Mouse (Mus musculus): ENCODE results near the gene Henmt1. TPM values are rescaled to one million over a fixed set of nuclear protein-coding genes. Genes with fewer than 3 reads are reported as not detected.

Henmt1 gene
- polyA plus RNA-seq, 1 experiment from 2014 or later, result 0.49 TPM

DNA sequence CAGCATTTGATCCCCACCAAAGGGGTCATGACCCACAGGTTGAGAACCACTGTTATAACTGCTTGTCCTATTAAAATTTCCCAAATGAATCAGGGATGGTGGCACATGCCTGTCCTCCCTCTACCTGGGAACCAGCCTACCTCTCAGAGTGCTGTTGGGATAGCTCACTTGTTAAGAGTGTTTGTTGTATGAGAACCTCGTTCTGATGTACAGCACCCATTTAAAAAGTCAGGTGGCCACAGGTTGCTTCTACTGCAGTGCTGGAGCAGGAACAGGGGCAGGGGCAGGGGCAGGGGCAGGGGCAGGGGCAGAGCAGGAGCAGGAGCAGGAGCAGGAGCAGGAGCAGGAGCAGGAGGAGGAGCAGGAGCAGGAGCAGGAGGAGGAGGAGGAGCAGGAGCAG, 59.5 kb downstream of the Henmt1 start:
- no peak overlapping the region for H3K27ac ChIP-seq (ENCODE audit: low read length)
- H3K9me3 ChIP-seq (replicated peaks; ENCODE audit: control insufficient read depth, low read length), result no peaks in the 10 kb centered on the region
- ATAC-seq (ENCODE audit: insufficient read depth, low FRiP score), result no peak
- no peaks in the 10 kb centered on the region for H3K27me3 ChIP-seq (ENCODE audit: control insufficient read depth, insufficient read depth, low read length)
- no peak overlapping the region for H3K4me2 ChIP-seq (ENCODE audit: low read depth, low read length)
- no peaks in the 10 kb centered on the region for H3K36me3 ChIP-seq (ENCODE audit: control insufficient read depth, insufficient read depth, low read length)
- no peak overlapping the region for H3K9ac ChIP-seq (ENCODE audit: low read length)
- H3K4me3 ChIP-seq (replicated peaks; ENCODE audit: low read length), result no peak overlapping the region
- H3K4me1 ChIP-seq (ENCODE audit: control insufficient read depth, insufficient read depth, low read length), result no peaks in the 10 kb centered on the region
- 83% methylated on average over 1 of the region's 1 CpGs for WGBS

DNA sequence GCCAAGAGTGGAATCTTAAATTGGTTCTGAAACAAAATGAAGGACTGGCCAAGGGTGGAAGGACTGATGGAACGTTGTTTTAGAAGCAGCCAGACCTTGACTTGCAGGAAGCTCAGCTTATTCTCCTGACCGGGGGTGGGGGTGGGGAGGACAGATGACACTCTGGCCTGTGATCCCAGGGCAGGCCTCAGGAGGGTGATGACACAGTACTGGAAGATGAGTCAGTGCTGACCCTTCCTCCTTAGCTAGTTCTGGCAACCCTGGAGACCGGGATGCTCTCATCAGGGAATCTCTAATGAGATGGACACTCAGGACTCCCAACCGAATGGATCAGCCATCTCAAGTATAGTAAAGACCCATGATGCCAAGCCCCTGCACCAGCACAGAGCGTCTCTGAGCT, 66.1 kb downstream of the Henmt1 start:
- Histone ChIP-seq H3K4me3 (replicated peaks; ENCODE audit: low read length) (no peak overlapping the region), H3K27ac (ENCODE audit: low read length) (no peak overlapping the region), H3K4me2 (ENCODE audit: low read depth, low read length) (no peak overlapping the region), H3K4me1 (ENCODE audit: control insufficient read depth, insufficient read depth, low read length) (no peaks in the 10 kb centered on the region; the same call in 1 of the 2 replicates), H3K36me3 (ENCODE audit: control insufficient read depth, insufficient read depth, low read length) (no peaks in the 10 kb centered on the region), H3K9me3 (replicated peaks; ENCODE audit: control insufficient read depth, low read length) (no peaks in the 10 kb centered on the region), H3K27me3 (ENCODE audit: control insufficient read depth, insufficient read depth, low read length) (no peaks in the 10 kb centered on the region), H3K9ac (ENCODE audit: low read length) (no peak overlapping the region)
- 88% methylated on average over 5 of the region's 5 CpGs for WGBS
- no peak for ATAC-seq (ENCODE audit: insufficient read depth, low FRiP score)

DNA sequence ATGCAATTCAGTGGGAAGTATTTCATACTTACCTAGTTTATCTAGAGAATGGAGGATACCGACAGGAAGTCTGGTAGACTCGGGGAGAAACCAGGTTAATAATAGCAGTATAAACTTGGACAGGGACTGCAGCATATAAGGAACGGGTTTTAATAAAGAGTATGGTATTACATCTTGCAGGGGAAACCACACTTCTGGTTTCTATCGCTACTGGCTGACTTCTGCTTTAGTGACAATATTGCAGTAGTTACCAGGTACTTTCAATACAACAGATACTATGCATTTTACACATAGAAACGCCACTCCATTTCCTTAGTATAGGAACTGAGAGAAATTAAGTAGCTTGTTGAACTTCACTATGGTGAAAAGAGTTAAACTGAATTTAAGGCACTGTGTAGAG, 68.5 kb downstream of the Henmt1 start:
- Histone ChIP-seq H3K27me3 (ENCODE audit: control insufficient read depth, insufficient read depth, low read length) (no peaks in the 10 kb centered on the region), H3K36me3 (ENCODE audit: control insufficient read depth, insufficient read depth, low read length) (no peaks in the 10 kb centered on the region)
- ATAC-seq (ENCODE audit: insufficient read depth, low FRiP score), result no peak

More for the DNA sequence above, 68.5 kb downstream of the Henmt1 start:
- Histone ChIP-seq H3K4me3 (replicated peaks; ENCODE audit: low read length) (no peak overlapping the region), H3K4me2 (ENCODE audit: low read depth, low read length) (no peak overlapping the region), H3K27ac (ENCODE audit: low read length) (no peak overlapping the region), H3K9me3 (replicated peaks; ENCODE audit: control insufficient read depth, low read length) (no peaks in the 10 kb centered on the region), H3K4me1 (ENCODE audit: control insufficient read depth, insufficient read depth, low read length) (peaks cover 8% of the 10 kb centered on the region), H3K9ac (ENCODE audit: low read length) (no peak overlapping the region)
- WGBS, result 74% methylated on average over 5 of the region's 5 CpGs

Other genes with a start within 250 kb of the Henmt1 start
- gene Gpsm2, start 217.6 kb upstream of the Henmt1 start, polyA plus RNA-seq (2015; fragmentation: Nextera tagmentation; extraction: Ambion mirVana), result 51.3 and 57.7 TPM in 2 replicates
- 0.49 and 0.97 TPM in 2 replicates for gene Aknad1, start 200.2 kb upstream of the Henmt1 start, polyA plus RNA-seq (2015; fragmentation: Nextera tagmentation; extraction: Ambion mirVana)
- 44.6 and 51.0 TPM in 2 replicates for gene Stxbp3, start 99.3 kb upstream of the Henmt1 start, polyA plus RNA-seq (2015; fragmentation: Nextera tagmentation; extraction: Ambion mirVana)
- 0.20 and 0.40 TPM in 2 replicates for gene Fndc7, start 49.9 kb upstream of the Henmt1 start, polyA plus RNA-seq (2015; fragmentation: Nextera tagmentation; extraction: Ambion mirVana)
- gene Prpf38b, start 28.1 kb upstream of the Henmt1 start, polyA plus RNA-seq (2015; fragmentation: Nextera tagmentation; extraction: Ambion mirVana), result 66.0 and 69.4 TPM in 2 replicates
- gene Gm9857, start 572 bp downstream of the Henmt1 start, polyA plus RNA-seq (2015; fragmentation: Nextera tagmentation; extraction: Ambion mirVana), result not detected in 2 replicates
- 8.0 and 8.8 TPM in 2 replicates for gene Fam102b, start 87.7 kb downstream of the Henmt1 start, polyA plus RNA-seq (2015; fragmentation: Nextera tagmentation; extraction: Ambion mirVana)
- gene Slc25a54, start 140.6 kb downstream of the Henmt1 start, polyA plus RNA-seq (2015; fragmentation: Nextera tagmentation; extraction: Ambion mirVana), result not detected in 2 replicates
- 45.2 and 48.3 TPM in 2 replicates for gene Slc25a24, start 183.3 kb downstream of the Henmt1 start, polyA plus RNA-seq (2015; fragmentation: Nextera tagmentation; extraction: Ambion mirVana)